Mouse (Mus musculus): ENCODE data around the gene Cxcl14. TPM values are rescaled to one million over a fixed set of nuclear protein-coding genes. Genes with fewer than 3 reads are reported as not detected.

Gene Cxcl14
- total and polyA plus RNA-seq, 3 experiments = not detected

DNA sequence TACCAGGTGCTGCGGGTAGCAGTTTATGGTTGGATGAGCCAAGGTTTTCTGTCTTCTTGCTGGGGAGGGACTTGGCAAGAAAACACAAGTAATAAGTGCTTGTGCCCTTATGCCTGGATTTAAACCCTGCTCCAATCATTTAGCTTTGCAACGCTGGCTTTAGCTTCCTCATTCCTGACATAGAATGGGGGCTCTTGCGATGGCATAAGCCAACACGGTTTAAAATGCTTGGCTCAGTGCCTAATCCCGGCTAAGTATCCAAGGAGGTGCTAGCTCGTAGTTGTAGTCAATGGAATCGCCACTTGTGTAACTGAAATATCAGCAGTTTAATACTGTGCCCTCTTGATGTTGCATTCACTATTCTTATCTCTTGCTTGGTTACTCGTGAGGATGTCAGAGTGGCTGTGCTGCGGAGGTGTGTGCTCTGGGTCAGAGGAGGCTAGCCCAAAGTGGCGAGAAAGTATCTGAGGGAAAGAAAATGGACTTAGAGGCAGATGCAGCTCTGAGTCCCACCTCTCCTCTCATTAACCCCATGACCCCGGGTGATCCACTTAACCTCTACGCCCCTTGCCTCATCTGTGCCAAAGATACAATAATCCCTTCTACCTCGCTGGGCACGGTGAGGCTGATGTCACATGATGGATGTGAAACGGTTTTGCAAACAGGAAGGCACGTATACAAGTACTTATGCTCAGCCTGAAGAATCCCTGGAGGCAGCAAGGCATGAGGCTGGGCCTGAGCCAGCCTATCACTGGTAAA lies 56.2 kb downstream of the Cxcl14 start:
- no peak for DNase-seq (ENCODE audit: extremely low read depth)
- H3K79me2 ChIP-seq (replicated peaks; ENCODE audit: control insufficient read depth, extremely low read depth, insufficient read depth, poor library complexity, severe bottlenecking) = no peaks in the 10 kb centered on the region
- TF ChIP-seq JUN (IDR thresholded peaks at IDR 0.05; ENCODE audit: insufficient read depth, low read depth, low read length) (no peak), ZMIZ1 (IDR thresholded peaks at IDR 0.05; ENCODE audit: low read depth, low read length) (no peak), RCOR1 (conservative IDR thresholded peaks at IDR 0.05; ENCODE audit: low read depth, low read length) (no peak), PAX5 (IDR thresholded peaks at IDR 0.05; ENCODE audit: low read length) (no peak), ELF1 (IDR thresholded peaks at IDR 0.05; ENCODE audit: low read depth, low read length) (no peak), UBTF (IDR thresholded peaks at IDR 0.05; ENCODE audit: low read depth, low read length) (no peak), RAD21 (IDR thresholded peaks at IDR 0.05; ENCODE audit: low read depth, low read length) (no peak), SMC3 (IDR thresholded peaks at IDR 0.05; ENCODE audit: low read depth, low read length) (no peak), TBP (conservative IDR thresholded peaks at IDR 0.05; ENCODE audit: low read depth, low read length) (no peak)
- H3K27me3 ChIP-seq (replicated peaks) = no peaks in the 10 kb centered on the region
- peaks cover 3 to 12% of the 10 kb centered on the region in 2 experiments; a peak in 2 of 4 replicates for H3K4me1 ChIP-seq (ENCODE audit: control insufficient read depth in 1 of 2, insufficient read depth in 2 of 2)
- dilution Hi-C loops (cut with MboI; ENCODE audit: extremely low pct_ligation_motif_present, extremely low pct_unique_long_range_greater_than_20kb, low sequenced_read_pairs) = no loop called here
- peaks cover 11% of the 10 kb centered on the region for H3K9me3 ChIP-seq (replicated peaks; ENCODE audit: low read length)
- H3K36me3 ChIP-seq (replicated peaks in 1 of 2; ENCODE audit: control insufficient read depth in 1 of 2, insufficient read depth in 1 of 2, low read length in 1 of 2) = no peaks in the 10 kb centered on the region
- in situ Hi-C loops (cut with MboI; ENCODE audit: low pct_ligation_motif_present, low pct_unique_long_range_greater_than_20kb, low sequenced_read_pairs) = no loop called here
- H3K9ac ChIP-seq (ENCODE audit: insufficient read depth, low read depth) = no peak overlapping the region
- H3K27ac ChIP-seq (ENCODE audit: insufficient read depth, low read depth) = no peak overlapping the region
- H3K4me2 ChIP-seq (ENCODE audit: insufficient read depth, low read depth, poor library complexity, severe bottlenecking) = no peak overlapping the region
- H3K4me3 ChIP-seq (replicated peaks in 1 of 3; ENCODE audit: low read depth in 2 of 3, low read length in 2 of 3, poor library complexity in 1 of 3) = no peak overlapping the region

Other genes with a start within 250 kb of the Cxcl14 start
- 158 and 162 TPM in 2 replicates for gene H2afy, start 160.2 kb downstream of the Cxcl14 start, total RNA-seq (2012; rRNA removed)
- gene H2afy, start 160.2 kb downstream of the Cxcl14 start, total RNA-seq (2014; rRNA removed) = 148 TPM in 2 replicates
- 153 and 155 TPM in 2 replicates for gene H2afy, start 160.2 kb downstream of the Cxcl14 start, polyA plus RNA-seq (2012; ENCODE audit: insufficient read length, low read depth)
- 1.9 and 2.0 TPM in 2 replicates for gene Tifab, start 117.7 kb downstream of the Cxcl14 start, total RNA-seq (2012; rRNA removed)
- gene Tifab, start 117.7 kb downstream of the Cxcl14 start, total RNA-seq (2014; rRNA removed) = 3.4 and 4.7 TPM in 2 replicates
- gene Tifab, start 117.7 kb downstream of the Cxcl14 start, polyA plus RNA-seq (2012; ENCODE audit: insufficient read length, low read depth) = 6.2 and 6.7 TPM in 2 replicates
- not detected in 2 replicates for gene Neurog1, start 44.4 kb downstream of the Cxcl14 start, total RNA-seq (2012; rRNA removed)
- gene Neurog1, start 44.4 kb downstream of the Cxcl14 start, total RNA-seq (2014; rRNA removed) = not detected in 2 replicates
- not detected in 2 replicates for gene Neurog1, start 44.4 kb downstream of the Cxcl14 start, polyA plus RNA-seq (2012; ENCODE audit: insufficient read length, low read depth)
- not detected in 2 replicates for gene Gm3045, start 130.0 kb upstream of the Cxcl14 start, total RNA-seq (2012; rRNA removed)
- gene Gm3045, start 130.0 kb upstream of the Cxcl14 start, total RNA-seq (2014; rRNA removed) = not detected in 2 replicates
- gene Gm3045, start 130.0 kb upstream of the Cxcl14 start, polyA plus RNA-seq (2012; ENCODE audit: insufficient read length, low read depth) = not detected in 2 replicates
- gene Slc25a48, start 141.8 kb upstream of the Cxcl14 start, total RNA-seq (2012; rRNA removed) = not detected in 2 replicates
- not detected in 2 replicates for gene Slc25a48, start 141.8 kb upstream of the Cxcl14 start, total RNA-seq (2014; rRNA removed)
- gene Slc25a48, start 141.8 kb upstream of the Cxcl14 start, polyA plus RNA-seq (2012; ENCODE audit: insufficient read length, low read depth) = not detected in 2 replicates
- not detected in 2 replicates for gene Il9, start 185.7 kb upstream of the Cxcl14 start, total RNA-seq (2012; rRNA removed)
- not detected in 2 replicates for gene Il9, start 185.7 kb upstream of the Cxcl14 start, total RNA-seq (2014; rRNA removed)
- gene Il9, start 185.7 kb upstream of the Cxcl14 start, polyA plus RNA-seq (2012; ENCODE audit: insufficient read length, low read depth) = not detected in 2 replicates
- not detected in 2 replicates for gene Fbxl21, start 225.9 kb upstream of the Cxcl14 start, total RNA-seq (2012; rRNA removed)
- gene Fbxl21, start 225.9 kb upstream of the Cxcl14 start, total RNA-seq (2014; rRNA removed) = not detected in 2 replicates
- gene Fbxl21, start 225.9 kb upstream of the Cxcl14 start, polyA plus RNA-seq (2012; ENCODE audit: insufficient read length, low read depth) = not detected in 2 replicates

Data from CH12.LX (cell line).